Mouse (Mus musculus) kidney, embryonic 16.5 days (tissue): Measurements from ENCODE around the gene Acvrl1. TPM values are rescaled to one million over a fixed set of nuclear protein-coding genes. Genes with fewer than 3 reads are reported as not detected.

Source experiments
- ATAC-seq: fragments of 200-750 bp; cut with Nextera tagmentation; 2 replicates; pipeline ENCODE4 v1.8.0; 2017; ENCODE audit warnings: moderate TSS enrichment; ENCODE audit not compliant: low FRiP score, low TSS enrichment
- H3K27ac ChIP-seq: fragments of 300-500 bp; sonication (generic); 2 replicates; pipeline ENCODE4 v1.5.1; 2014; ENCODE audit warnings: low read length
- H3K27me3 ChIP-seq: fragments of 300-500 bp; sonication (generic); 2 replicates; pipeline ENCODE4 v1.6.1; 2014; ENCODE audit warnings: low read length, control low read depth, mixed read lengths; ENCODE audit not compliant: insufficient read depth
- H3K36me3 ChIP-seq: fragments of 300-500 bp; sonication (generic); 2 replicates; pipeline ENCODE4 v1.6.1; 2014; ENCODE audit warnings: low read length, control low read depth, mixed read lengths; ENCODE audit not compliant: insufficient read depth
- H3K4me1 ChIP-seq: fragments of 300-500 bp; sonication (generic); 2 replicates; pipeline ENCODE4 v1.6.1; 2014; ENCODE audit warnings: low read length, control low read depth, mixed read lengths; ENCODE audit not compliant: insufficient read depth
- H3K4me2 ChIP-seq: fragments of 300-500 bp; sonication (generic); replicated peaks from 2 replicates; pipeline ENCODE4 v1.6.1; 2014; ENCODE audit warnings: low read depth, low read length
- H3K4me3 ChIP-seq: fragments of 300-500 bp; sonication (generic); 2 replicates; pipeline ENCODE4 v1.5.1; 2014; ENCODE audit warnings: mild to moderate bottlenecking, low read length
- H3K9ac ChIP-seq: fragments of 300-500 bp; sonication (generic); replicated peaks from 2 replicates; pipeline ENCODE4 v1.6.1; 2014; ENCODE audit warnings: low read length
- H3K9me3 ChIP-seq: fragments of 300-500 bp; sonication (generic); 2 replicates; pipeline ENCODE4 v1.6.1; 2016; ENCODE audit warnings: low read length, control low read depth
- WGBS: fragments of 180-500 bp; shearing (Covaris S2); extraction: QIAGEN DNeasy Blood & Tissue Kit; methylation state at CpG from one replicate; pipeline ENCODE4 v1.1.7; 2014; 5-methylcytosine and 5-hydroxymethylcytosine counted together
- polyA plus RNA-seq: library from polyadenylated mRNA; unstranded; fragments of >200 nt; fragmentation: Nextera tagmentation; extraction: Ambion mirVana; gene quantifications from 2 replicates; pipeline ENCODE4 v1.2.1, GENCODE M21; 2015

The Acvrl1 gene
- polyA plus RNA-seq, 1 experiment from 2014 or later: 24.4 TPM

DNA sequence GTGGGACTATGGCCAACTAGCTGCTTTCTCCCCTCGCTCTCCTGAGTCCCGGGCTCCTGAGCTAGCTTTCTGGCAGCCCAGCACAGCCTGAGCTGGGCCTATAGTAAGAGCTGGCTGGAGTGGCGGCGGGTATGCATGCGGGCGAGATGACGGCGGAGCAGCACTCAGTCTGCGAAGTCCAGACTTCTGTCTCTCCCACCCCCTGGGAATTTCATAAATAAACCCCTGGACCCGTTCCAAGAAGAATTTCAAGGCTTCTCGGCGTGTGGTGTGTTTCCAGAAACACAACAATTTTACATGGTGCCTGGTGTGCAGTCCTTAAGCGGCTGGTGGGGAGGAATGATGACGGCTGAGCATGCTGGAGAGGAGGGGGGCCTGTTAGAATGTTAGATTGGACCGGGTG is 34.7 kb downstream of the Acvrl1 start:
- 22% methylated on average over 15 of the region's 15 CpGs for WGBS
- Histone ChIP-seq H3K9me3 (no peaks in the 10 kb centered on the region), H3K36me3 (no peaks in the 10 kb centered on the region), H3K27ac (0 out of 2 replicates have a peak overlapping the region, but pooled peaks have one; percentile 15), H3K4me3 (no peak overlapping the region), H3K4me1 (peaks cover 48% of the 10 kb centered on the region), H3K9ac (peak overlapping the region; percentile 15; the same call in 1 of the 2 replicates), H3K4me2 (0 out of 2 replicates have a peak overlapping the region, but pooled peaks have one; percentile 2), H3K27me3 (no peaks in the 10 kb centered on the region)
- ATAC-seq: no peak; the same call in 1 of the 2 replicates

DNA sequence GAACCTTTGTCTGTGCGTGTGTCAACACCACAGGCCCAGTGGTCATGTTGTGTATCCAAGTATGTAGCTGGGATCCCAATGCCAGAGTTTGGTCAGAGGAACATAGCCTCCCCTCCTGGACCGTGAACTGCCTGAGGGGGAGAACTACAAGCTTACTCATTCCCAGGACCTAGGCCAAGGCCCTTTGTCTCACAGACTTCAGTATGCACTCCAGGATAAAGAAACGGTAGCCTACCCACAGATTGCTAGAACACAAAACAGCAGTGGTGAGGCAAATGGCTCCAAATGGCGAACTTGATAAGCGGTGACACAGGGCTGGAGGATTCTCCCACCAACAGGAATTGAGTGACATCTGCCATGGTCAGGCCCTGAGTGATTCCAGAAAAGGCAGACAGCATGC is 35.5 kb downstream of the Acvrl1 start:
- peaks cover 48% of the 10 kb centered on the region for H3K4me1 ChIP-seq
- H3K4me3 ChIP-seq: no peak overlapping the region
- no peaks in the 10 kb centered on the region for H3K9me3 ChIP-seq
- WGBS: 58% methylated on average over 5 of the region's 5 CpGs
- no peaks in the 10 kb centered on the region for H3K27me3 ChIP-seq
- ATAC-seq: no peak
- H3K4me2 ChIP-seq: no peak overlapping the region
- H3K9ac ChIP-seq: no peak overlapping the region
- H3K36me3 ChIP-seq: no peaks in the 10 kb centered on the region
- H3K27ac ChIP-seq: no peak overlapping the region; the same call in 1 of the 2 replicates

DNA sequence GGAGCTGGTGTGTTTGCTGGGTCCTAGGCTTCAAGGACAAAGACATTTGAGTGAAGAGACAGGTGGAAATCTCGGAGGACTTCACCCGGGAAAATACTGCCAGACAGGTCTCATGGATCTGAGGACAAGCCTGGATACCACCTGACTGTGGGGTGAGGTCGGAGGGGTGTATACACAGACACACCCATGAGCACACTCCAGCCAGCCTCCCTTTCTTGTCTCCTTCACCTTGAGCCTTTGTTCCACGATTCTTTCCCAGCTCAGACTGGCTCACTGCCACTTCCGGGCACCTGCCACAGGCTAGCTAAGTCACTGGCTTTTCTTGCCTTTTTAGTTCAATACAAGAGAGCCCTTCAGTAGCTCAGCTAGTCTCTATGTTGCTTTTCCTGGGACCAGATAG is 36.0 kb downstream of the Acvrl1 start:
- no peak for ATAC-seq
- H3K4me3 ChIP-seq: no peak overlapping the region
- H3K9me3 ChIP-seq: no peaks in the 10 kb centered on the region
- H3K9ac ChIP-seq: no peak overlapping the region
- no peaks in the 10 kb centered on the region for H3K27me3 ChIP-seq
- H3K36me3 ChIP-seq: no peaks in the 10 kb centered on the region
- H3K4me2 ChIP-seq: no peak overlapping the region
- H3K27ac ChIP-seq: no peak overlapping the region
- H3K4me1 ChIP-seq: peaks cover 48% of the 10 kb centered on the region
- WGBS: 55% methylated on average over 5 of the region's 5 CpGs

DNA sequence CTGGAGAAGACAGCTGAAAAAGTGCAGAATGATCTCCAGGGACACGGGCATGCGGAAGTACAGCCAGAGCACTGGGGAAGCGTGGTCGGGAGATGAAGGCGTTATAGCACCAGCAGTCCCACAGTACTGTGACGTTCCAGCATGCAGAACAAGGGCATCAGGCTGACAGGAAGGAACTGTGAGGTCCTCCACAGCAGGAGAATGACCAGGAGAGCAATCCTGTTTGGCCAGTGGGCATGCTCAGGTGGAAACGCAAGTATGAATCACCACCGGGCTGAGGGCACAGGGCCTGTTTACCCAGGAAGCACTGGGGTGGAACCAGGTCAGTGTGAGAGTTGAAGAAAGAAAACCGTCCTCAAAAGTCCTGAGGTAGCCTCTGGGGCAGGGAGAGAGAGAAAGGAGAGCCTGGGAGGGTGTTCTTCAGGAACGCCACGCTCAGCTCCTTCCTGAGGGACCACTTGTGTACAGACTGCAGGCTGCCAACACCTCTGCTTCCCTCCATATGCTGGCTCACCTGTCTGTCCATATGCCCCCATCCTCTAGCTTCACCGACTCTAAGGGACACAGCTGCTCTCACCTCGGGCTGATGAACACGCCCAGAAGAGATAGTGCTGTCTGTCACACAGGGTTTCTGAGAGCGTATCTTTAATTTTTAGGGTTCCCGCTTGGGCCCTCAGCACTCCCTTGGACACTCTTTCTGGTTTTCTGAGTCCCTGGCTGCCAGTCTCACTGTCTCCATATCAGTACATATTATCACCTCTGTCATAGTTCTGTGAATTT is 37.5 kb downstream of the Acvrl1 start:
- peak; percentile 19; the same call in 1 of the 2 replicates for ATAC-seq

DNA sequence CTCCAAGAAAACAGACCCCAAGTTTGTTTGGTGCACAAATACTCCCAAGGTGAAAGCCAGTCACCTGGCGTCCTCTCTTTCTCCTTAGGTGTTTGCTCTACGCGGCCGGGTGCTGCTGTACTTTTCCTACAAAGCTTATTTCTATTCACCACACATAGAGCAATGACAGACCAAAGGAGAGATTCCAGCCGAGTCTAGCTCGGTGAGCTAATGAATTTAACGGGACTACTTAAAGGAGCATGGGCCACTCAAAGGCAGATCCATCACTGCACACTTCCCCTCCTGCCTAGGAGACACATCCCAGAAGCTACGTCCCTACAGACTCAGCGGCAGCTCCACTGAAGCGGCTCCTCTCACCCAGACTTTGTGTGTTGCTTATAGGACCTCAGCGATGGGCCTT is 39.2 kb downstream of the Acvrl1 start:
- Histone ChIP-seq H3K9ac (no peak overlapping the region), H3K36me3 (no peaks in the 10 kb centered on the region), H3K4me1 (peaks cover 27% of the 10 kb centered on the region), H3K27ac (no peak overlapping the region), H3K4me2 (no peak overlapping the region), H3K9me3 (no peaks in the 10 kb centered on the region), H3K27me3 (no peaks in the 10 kb centered on the region), H3K4me3 (no peak overlapping the region)
- 60% methylated on average over 11 of the region's 11 CpGs for WGBS
- ATAC-seq: no peak

More for the DNA sequence above, 37.5 kb downstream of the Acvrl1 start:
- Histone ChIP-seq H3K36me3 (no peaks in the 10 kb centered on the region), H3K9me3 (no peaks in the 10 kb centered on the region), H3K4me2 (no peak overlapping the region), H3K27ac (peak overlapping the region; percentile 23; the same call in 1 of the 2 replicates), H3K9ac (peak overlapping the region; percentile 15; the same call in 1 of the 2 replicates), H3K4me3 (no peak overlapping the region), H3K4me1 (peaks cover 39% of the 10 kb centered on the region), H3K27me3 (no peaks in the 10 kb centered on the region)
- WGBS: 45% methylated on average over 16 of the region's 16 CpGs

DNA sequence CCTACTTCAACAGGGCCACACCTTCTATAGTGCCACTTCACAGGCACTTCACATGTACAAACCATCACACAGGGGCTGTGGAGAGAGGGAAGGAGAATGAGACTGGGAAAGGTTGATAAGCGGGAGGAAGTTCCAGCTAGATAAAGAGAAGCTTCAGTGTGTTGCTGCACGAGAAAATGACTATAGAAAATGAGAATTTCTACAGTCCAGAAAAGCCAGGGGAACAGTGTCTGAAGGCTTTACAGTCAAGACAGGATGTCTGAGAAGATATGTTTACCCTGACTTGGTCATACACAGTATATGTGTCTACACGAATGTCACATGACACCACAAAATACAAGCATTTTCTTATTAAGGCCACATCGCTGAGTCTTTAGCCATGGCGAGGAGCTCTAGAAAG is 41.6 kb downstream of the Acvrl1 start:
- Histone ChIP-seq H3K9me3 (no peaks in the 10 kb centered on the region), H3K9ac (no peak overlapping the region), H3K4me2 (no peak overlapping the region), H3K4me1 (peaks cover 15% of the 10 kb centered on the region), H3K4me3 (no peak overlapping the region), H3K27ac (no peak overlapping the region), H3K27me3 (no peaks in the 10 kb centered on the region), H3K36me3 (no peaks in the 10 kb centered on the region)
- 88% methylated on average over 5 of the region's 5 CpGs for WGBS
- no peak for ATAC-seq

DNA sequence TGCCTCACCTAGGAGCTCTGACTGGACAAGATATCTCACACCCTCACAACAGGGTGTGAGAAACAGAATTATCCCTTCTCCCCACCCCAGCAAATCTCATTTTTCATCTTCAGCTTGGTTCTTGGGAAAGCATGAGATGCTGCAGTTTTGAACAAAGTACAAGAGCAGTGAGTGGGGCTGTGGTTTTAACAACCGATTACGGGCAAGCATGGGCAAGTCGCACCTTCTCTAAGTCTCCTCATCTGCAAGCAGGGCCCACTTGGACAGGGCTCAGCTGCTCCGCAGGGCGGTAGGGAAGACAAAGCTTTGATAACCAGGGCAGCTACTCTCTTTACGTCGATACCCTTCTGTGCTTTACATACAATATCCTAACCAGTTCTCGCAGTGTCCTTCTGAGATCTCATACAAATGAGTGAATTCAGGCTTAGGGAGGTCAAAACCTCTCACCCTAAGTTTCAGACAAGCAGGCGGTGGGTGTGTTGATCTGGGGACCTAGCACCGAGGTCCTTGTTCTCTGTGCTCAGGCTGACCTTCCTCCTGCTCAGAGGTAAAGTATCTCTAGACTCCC is 42.2 kb downstream of the Acvrl1 start:
- H3K27ac ChIP-seq: no peak overlapping the region
- ATAC-seq: no peak
- no peaks in the 10 kb centered on the region for H3K36me3 ChIP-seq
- H3K4me3 ChIP-seq: no peak overlapping the region
- no peak overlapping the region for H3K9ac ChIP-seq
- 86% methylated on average over 10 of the region's 10 CpGs for WGBS
- H3K4me1 ChIP-seq: peaks cover 20% of the 10 kb centered on the region
- no peaks in the 10 kb centered on the region for H3K9me3 ChIP-seq
- no peak overlapping the region for H3K4me2 ChIP-seq
- H3K27me3 ChIP-seq: no peaks in the 10 kb centered on the region

DNA sequence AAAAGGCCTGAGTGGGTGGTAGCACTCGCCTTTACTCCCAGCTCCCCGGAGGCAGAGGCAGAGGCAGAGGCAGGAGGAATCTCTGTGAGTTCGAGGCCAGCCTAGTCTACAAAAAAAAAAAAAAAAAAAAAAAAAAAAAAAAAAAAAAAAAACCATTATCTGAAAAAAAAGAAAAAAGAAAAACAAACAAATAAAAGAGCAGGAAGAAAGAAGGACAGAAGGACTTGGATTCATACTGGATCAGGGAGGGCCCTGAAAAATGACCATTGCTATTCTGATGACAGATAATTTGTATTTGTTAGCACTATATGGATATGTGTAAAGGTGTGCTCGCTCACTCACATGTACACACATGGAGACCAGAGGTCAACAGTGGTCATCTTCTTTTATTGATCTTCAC is 43.0 kb downstream of the Acvrl1 start:
- H3K27me3 ChIP-seq: no peaks in the 10 kb centered on the region
- H3K27ac ChIP-seq: no peak overlapping the region
- no peaks in the 10 kb centered on the region for H3K36me3 ChIP-seq
- no peak for ATAC-seq
- no peak overlapping the region for H3K4me2 ChIP-seq
- 82% methylated on average over 4 of the region's 4 CpGs for whole genome bisulfite sequencing
- H3K4me1 ChIP-seq: peaks cover 20% of the 10 kb centered on the region
- H3K9me3 ChIP-seq: no peaks in the 10 kb centered on the region
- no peak overlapping the region for H3K4me3 ChIP-seq
- no peak overlapping the region for H3K9ac ChIP-seq

DNA sequence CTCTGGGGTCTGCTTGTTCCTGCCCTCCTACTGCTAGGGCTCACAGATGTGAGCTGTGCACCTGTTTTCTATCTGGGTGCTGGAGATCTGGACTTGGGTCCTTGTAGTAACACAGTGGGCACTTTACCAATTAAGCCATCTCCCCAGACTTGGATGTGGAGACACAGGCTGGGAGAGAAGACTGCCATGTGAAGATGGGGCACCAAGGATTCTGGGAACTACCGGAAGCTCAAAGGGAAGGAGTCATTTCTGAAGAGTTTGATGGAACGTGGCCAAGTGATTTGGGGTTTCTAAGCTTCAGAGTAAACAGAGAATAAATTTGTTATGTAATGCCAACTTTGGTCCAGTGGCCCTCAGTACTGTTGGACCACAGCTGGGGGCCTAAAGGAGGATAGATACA is 43.7 kb downstream of the Acvrl1 start:
- 89% methylated on average over 2 of the region's 2 CpGs for WGBS
- no peaks in the 10 kb centered on the region for H3K9me3 ChIP-seq
- no peak overlapping the region for H3K4me2 ChIP-seq

More for the DNA sequence above, 43.7 kb downstream of the Acvrl1 start:
- Histone ChIP-seq H3K36me3 (no peaks in the 10 kb centered on the region), H3K9ac (no peak overlapping the region), H3K27ac (no peak overlapping the region), H3K27me3 (no peaks in the 10 kb centered on the region), H3K4me3 (no peak overlapping the region), H3K4me1 (peaks cover 27% of the 10 kb centered on the region)
- ATAC-seq: no peak
